Mouse (Mus musculus) kidney, adult 8-10 months (tissue): ENCODE data around the gene Polg2.
"Not testable (repeated sequence)": the region's sequence is repeated elsewhere in the genome, so short reads cannot be mapped to it uniquely, and the experiment has no call there.

ENCODE experiments used
- DNase-seq, 2 experiments: peaks; one replicate each; pipeline ENCODE4 v3.0.0; 2022

Polg2 gene

GRCm38 (mm10) chr11:106760511-106760910 lies 18.8 kb downstream of the Polg2 start:
- DNase-seq, result no peak

- DNase-seq, result no peak
Observed at GRCm38 (mm10) chr11:106759028-106759427, 20.3 kb downstream of the Polg2 start.

DNA sequence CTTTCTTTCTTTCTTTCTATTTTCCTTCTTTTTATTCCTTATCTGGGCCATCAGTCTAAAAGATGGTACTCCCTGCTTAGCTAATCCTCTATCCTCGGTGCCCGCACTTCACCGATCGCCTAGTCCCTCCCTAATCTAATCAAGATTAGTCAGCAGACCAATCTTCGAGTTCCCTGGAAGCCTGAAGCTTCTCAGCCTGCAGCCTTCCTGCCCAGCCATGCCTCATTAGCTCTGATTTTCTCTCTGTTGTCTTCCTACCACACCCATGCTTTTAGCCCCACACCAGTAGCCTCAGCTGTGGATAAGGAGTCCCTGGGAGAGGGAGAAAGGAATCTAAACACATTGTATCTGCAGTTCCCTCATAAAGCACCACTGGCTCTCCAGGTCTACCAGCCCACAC lies 23.8 kb downstream of the Polg2 start:
- DNase-seq, result no peak

DNA sequence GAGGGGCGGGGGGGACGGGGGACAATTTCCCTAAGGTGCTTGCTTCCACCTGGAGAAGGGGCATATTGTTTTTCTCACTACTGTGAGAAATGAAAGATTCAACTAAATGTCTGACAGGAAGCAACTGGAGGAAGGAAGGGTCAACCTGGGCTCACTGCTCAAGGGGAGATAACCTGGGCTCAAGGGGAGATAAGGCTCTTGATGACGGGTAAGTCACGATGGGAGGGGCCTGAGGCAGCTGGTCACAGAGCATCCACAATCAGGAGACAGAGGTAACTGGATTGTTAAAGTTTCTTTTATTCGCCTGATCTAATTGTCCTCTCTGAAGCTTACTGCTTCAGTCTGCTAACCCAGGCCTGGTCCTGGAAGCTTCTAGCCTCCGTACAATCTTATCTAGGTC lies 26.0 kb downstream of the Polg2 start:
- no peak for DNase-seq

GRCm38 (mm10) chr11:106752103-106752502 lies 27.2 kb downstream of the Polg2 start:
- no peak for DNase-seq

- no peak for DNase-seq
Observed at GRCm38 (mm10) chr11:106751039-106752018, 28.0 kb downstream of the Polg2 start, which contains the start of gene Milr1. Gene Milr1 (plus strand): TSS chr11:106751226.

GRCm38 (mm10) chr11:106750121-106750751 lies 29.1 kb downstream of the Polg2 start, which contains the start of gene Pecam1:
Gene Pecam1 (minus strand): TSS chr11:106750628.
- DNase-seq, result no peak

- not testable (repeated sequence) for DNase-seq
Observed at GRCm38 (mm10) chr11:106749557-106750120, 29.7 kb downstream of the Polg2 start.

DNA sequence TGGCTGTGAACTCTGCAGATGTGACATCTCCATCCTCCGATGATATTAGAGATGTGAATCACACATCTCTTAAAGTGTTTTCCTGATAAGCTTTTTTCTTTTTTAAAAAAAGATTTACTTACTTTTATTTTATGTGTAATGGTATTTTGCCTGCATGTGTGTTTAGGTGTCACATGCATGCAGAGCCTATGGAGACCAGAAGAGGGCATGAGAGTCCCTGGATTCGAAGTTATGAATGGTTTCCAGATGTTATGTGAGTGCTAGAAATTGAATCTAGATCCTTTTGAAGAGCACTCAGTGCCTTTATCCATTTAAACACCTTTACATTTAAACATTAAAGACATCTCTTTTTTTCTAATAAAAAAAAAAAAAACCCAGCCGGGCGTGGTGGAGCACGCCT lies 34.4 kb downstream of the Polg2 start:
- no peak for DNase-seq

DNA sequence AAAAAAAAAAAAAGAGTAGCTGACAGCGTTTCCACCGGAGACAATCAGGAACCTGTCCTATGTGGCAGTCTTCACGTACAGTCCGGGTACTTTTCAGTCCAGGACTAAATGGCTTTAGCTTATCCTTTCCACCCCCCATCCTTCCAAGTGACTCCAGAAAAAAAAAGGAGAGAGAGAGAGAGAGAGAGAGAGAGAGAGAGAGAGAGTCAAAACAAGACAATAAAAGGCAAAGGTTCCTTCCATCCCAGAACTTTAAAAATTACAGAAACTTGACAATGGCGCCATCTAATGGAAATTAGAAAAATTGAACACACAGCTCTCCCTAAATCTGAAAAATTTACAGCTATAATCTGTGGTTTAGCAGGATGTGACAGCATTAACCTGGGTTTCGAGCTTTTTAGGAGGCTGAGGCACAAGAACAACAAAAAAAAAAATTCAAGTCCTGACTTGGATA lies 36.9 kb downstream of the Polg2 start:
- DNase-seq, result no peak

DNA sequence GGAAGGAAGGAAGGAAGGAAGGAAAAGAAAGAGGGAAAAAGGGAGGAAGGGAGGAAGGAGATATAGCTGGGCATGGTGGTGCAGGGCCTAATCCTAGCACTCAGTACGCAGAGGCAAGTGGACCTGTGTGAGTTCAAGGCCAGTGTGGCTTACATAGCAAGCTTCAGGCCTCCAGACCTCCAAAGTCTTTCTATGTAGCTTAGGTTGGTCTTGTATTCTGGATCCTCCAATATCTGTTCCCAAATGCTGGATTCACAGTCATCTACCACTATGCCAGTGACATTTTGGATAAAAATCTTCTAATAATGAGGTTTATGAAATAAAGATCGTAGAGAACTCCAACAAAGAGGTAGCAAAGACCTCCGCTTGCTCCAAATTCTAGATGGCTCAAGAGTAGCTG lies 37.5 kb downstream of the Polg2 start:
- DNase-seq, result no peak

DNA sequence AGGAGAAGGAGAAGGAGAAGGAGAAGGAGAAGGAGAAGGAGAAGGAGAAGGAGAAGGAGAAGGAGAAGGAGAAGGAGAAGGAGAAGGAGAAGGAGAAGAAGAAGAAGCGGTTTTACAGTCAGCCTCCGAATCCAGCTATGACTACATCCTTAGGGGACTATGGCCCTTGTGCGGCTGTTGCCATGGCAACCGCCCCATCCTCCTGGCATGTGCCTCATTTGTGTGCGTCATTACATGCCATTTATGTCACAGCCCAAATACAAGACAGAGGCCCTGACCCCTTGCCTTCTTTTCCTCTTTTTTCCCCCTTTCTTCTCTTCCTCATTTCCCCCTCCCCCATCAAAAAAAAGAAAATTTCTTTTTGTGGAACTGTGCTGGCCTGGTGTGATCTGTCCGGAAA lies 38.1 kb downstream of the Polg2 start:
- DNase-seq, result no peak

DNA sequence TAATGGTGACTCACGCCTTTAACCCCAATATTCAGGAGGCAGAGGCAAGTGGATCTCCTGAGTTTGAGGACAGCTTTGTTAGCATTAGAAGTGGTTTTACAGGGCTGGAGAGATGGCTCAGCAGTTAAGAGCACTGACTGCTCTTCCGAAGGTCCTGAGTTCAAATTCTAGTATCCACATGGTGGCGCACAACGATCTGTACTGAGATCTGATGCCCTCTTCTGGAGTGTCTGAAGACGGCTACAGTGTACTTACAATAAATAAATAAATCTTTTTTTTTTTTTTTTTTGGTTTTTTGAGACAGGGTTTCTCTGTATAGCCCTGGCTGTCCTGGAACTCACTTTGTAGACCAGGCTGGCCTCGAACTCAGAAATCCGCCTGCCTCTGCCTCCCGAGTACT lies 38.6 kb downstream of the Polg2 start:
- not testable (repeated sequence) for DNase-seq

DNA sequence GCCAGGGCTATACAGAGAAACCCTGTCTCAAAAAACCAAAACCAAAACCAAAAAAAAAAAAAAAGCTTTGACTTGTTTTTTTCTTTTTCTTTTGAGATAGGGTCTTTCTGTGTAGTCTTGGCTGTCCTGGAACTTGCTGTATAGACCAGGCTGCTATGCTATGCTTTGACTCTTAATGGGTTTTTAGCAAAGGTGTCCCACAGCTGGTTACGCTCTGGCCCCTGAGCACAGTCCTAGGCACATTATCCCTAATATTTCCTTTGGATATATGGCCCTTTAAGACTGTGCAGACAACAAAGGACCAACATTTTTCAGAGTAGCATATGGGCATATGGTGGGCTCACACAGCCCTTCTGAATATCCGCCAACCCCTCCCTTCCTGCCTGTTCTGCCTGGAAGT lies 40.2 kb downstream of the Polg2 start:
- DNase-seq, result no peak

DNA sequence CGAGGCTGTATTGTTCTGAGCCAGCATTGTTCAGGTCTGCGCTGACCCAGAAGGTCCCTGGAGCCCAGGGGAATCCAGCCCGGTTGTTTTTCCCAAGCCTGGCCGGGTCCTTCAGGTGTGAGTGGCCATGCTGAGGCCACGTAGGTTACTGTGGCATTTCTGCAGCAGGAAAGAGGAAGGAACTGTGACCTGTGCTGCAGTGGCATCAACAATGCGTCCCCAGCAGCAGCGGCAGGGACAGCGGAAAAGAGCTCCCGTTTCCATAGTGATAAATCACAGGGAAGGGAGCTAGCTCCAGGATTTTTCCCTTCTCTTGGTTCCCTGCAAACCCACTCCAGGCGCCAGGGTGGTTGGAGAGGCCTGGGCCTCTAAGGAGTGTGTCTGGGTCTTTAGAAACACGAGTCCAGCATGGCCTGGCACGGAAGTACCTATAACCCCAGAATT lies 42.1 kb downstream of the Polg2 start:
- peak; percentile 36 to 41 for DNase-seq

DNA sequence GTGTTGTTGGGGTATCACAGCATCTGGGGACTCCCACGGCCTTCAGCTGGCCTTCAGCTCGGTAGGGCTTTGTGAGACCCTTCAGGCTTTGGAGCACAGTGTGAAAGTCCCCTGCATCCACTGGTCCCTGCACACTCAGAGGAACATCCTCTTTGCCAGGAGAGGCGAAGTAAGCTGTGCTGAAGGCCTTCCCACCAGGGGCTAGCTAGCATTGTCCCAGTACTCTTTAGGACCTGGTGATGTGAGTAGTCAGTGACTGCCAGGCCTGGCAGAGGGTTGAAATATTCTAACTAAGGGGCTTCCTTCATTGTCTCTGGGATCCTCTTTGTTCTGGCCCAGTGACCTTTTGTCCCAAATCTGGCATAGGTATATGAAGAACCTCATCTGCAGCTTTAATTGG lies 42.7 kb downstream of the Polg2 start:
- DNase-seq, result no peak

DNA sequence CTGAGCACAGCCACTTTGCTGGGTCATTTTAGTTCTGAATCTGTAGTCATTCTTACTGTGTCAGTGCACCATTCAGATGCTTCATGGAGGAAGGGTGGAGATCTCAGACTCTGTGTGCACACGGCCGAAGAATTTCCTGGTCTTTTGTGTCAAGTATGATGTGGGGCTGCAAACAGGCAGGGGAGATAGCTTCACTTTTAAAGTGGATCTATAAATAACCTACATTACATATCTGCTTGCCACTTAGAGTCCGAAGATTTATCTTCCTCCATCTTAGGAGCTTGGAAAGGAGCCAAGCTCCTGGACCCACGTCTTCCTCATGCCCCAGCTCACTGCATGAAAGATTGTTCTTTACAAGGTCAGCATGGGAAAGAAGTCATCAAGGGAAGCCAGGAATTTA lies 48.6 kb downstream of the Polg2 start:
- peak in 1 of 2 experiments; percentile 35 for DNase-seq

DNA sequence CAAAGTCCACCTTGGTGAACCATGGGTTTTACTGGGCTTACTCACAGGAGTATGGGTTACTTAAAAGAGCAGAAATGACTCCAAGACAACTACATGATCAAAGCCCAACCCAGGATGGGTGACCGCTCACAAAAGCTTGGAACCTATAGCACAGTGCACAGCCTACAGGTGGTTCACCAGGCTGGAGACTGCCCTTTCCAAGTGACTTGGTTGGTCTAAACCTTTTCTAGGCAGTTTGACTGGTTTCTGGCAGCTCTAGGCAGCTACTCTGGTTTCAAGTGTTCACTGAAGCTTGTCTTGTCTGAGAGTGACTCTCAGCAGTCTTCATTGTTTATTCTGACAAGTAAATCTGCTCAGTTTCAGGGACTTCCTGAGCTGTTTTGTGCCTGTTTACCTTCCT lies 49.7 kb downstream of the Polg2 start:
- DNase-seq, result no peak

- no peak for DNase-seq
Observed at GRCm38 (mm10) chr11:106728402-106729366, 50.7 kb downstream of the Polg2 start.

DNA sequence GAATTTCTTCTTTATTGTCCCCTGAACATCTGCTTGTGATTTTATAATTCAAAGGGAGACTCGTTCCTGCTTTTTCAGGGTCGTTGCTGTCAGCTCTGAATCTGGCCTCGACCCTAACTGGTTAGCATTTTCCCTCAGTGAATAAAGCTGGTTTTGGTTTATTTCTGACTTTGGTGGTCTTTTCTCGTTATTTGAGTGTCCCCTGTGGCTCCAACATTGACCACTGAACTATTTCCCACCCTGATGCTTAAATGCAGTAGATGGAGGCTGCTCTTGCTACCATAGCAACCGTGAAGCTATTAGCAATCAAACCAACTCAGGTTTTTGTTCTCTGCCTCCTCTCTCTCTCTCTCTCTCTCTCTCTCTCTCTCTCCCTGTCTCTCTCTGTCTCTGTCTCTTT lies 51.4 kb downstream of the Polg2 start:
- DNase-seq, result no peak

DNA sequence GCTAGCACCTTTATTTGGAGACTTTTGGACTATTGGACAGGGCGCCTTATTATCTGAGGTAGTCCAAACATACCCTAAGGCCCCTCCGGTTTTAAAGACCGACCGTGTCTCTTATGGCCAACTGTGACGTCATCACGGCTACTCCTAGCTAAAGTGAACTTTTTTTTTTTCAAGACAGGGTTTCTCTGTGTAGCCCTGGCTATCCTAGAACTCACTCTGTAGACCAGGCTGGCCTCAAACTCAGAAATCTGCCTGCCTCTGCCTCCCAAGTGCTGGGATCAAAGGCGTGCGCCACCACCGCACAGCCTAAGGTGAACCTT lies 54.5 kb downstream of the Polg2 start:
- DNase-seq, result not testable (repeated sequence)

GRCm38 (mm10) chr11:106724176-106724915 lies 55.0 kb downstream of the Polg2 start:
- no peak for DNase-seq
